Comparison of ENCODE assay signal across 9 mouse cellular contexts in genomic region chr9:77802461-77802860, GRCm38 (mm10). TPM values are rescaled to one million over a fixed set of nuclear protein-coding genes. Genes with fewer than 3 reads are reported as not detected.
DNase-seq lines count a peak whose midpoint lies in the region; ATAC-seq and TF ChIP-seq lines count a peak whose summit lies in the region.
"Had no signal": no experiment of that assay in that cellular context is flagged by ENCODE, and none has a peak within 500 bp of the region (broad histone marks: within the 10 kb centered on the region; RNA-seq: fewer than 3 reads in every experiment).

No protein-coding gene starts in this region.

- peak; percentile 21 for DNase-seq in heart, postnatal 0 days (ENCODE audit: low spot score)
- no peak for DNase-seq in heart, adult 9 months (ENCODE audit: low spot score in 2 of 2)
- peak; percentile 39 for DNase-seq in ovary, postnatal 36 days (ENCODE audit: low spot score)
- DNase-seq in ovary, adult 18-20 months (ENCODE audit: low spot score), result no peak
- peak; percentile 38 for DNase-seq in adrenal gland, adult 2 months
- peak; percentile 27 to 46 for DNase-seq in layer of hippocampus, postnatal 10 days (ENCODE audit: low spot score in 2 of 2)
- DNase-seq in retina, postnatal 7 days (ENCODE audit: low read depth, low spot score), result peak; percentile 24

- no peaks in the 10 kb centered on the region for H3K9me3 ChIP-seq in heart, postnatal 0 days (replicated peaks; ENCODE audit: control insufficient read depth, low read length)
- H3K9me3 ChIP-seq in forebrain, embryonic 15.5 days, result no peaks in the 10 kb centered on the region
- H3K9me3 ChIP-seq: embryonic facial prominence, embryonic 13.5 days had no signal

- no peak overlapping the region for H3K9ac ChIP-seq in heart, postnatal 0 days (replicated peaks; ENCODE audit: low read depth, low read length)
- no peak overlapping the region for H3K9ac ChIP-seq in forebrain, embryonic 15.5 days (replicated peaks)
- H3K9ac ChIP-seq: embryonic facial prominence, embryonic 13.5 days had no signal

- H3K27ac ChIP-seq in heart, postnatal 0 days (ENCODE audit: low read depth), result no peak overlapping the region
- H3K27ac ChIP-seq in forebrain, embryonic 15.5 days (replicated peaks), result no peak overlapping the region
- H3K27ac ChIP-seq: embryonic facial prominence, embryonic 13.5 days had no signal

- TF ChIP-seq EP300 in heart, postnatal 0 days (IDR thresholded peaks at IDR 0.05; ENCODE audit: low read depth), result no peak

- no peaks in the 10 kb centered on the region for H3K27me3 ChIP-seq in heart, postnatal 0 days (ENCODE audit: control insufficient read depth, insufficient read depth, low read length)
- H3K27me3 ChIP-seq in forebrain, embryonic 15.5 days, result no peaks in the 10 kb centered on the region
- H3K27me3 ChIP-seq: embryonic facial prominence, embryonic 13.5 days had no signal

- ATAC-seq in heart, postnatal 0 days (ENCODE audit: insufficient read depth, low read depth), result no peak
- no peak for ATAC-seq in forebrain, embryonic 15.5 days (replicated peaks)

- no peak overlapping the region for H3K4me3 ChIP-seq in heart, postnatal 0 days (ENCODE audit: low read depth, low read length)
- no peak overlapping the region for H3K4me3 ChIP-seq in forebrain, embryonic 15.5 days
- H3K4me3 ChIP-seq: embryonic facial prominence, embryonic 13.5 days had no signal

- 55% methylated on average over 7 of the region's 7 CpGs for WGBS in heart, postnatal 0 days
- 53% methylated on average over 7 of the region's 7 CpGs for WGBS in forebrain, embryonic 15.5 days

- H3K4me1 ChIP-seq in heart, postnatal 0 days (ENCODE audit: control insufficient read depth, insufficient read depth), result no peaks in the 10 kb centered on the region
- peaks cover 12% of the 10 kb centered on the region for H3K4me1 ChIP-seq in forebrain, embryonic 15.5 days

- peak; percentile 55 for TF ChIP-seq CTCF in heart, postnatal 0 days (IDR thresholded peaks at IDR 0.05; ENCODE audit: low read depth)

- H3K36me3 ChIP-seq in heart, postnatal 0 days (replicated peaks; ENCODE audit: control insufficient read depth, insufficient read depth, low read length), result no peaks in the 10 kb centered on the region
- no peaks in the 10 kb centered on the region for H3K36me3 ChIP-seq in forebrain, embryonic 15.5 days
- H3K36me3 ChIP-seq: embryonic facial prominence, embryonic 13.5 days had no signal

- no peak overlapping the region for H3K4me2 ChIP-seq in heart, postnatal 0 days (ENCODE audit: low read depth, low read length)
- H3K4me2 ChIP-seq in forebrain, embryonic 15.5 days (replicated peaks), result no peak overlapping the region
- H3K4me2 ChIP-seq: embryonic facial prominence, embryonic 13.5 days had no signal

RNA-seq across cellular contexts. Expression of gene Gclc, which starts 48.1 kb away (rescaled TPM):
- total RNA-seq in heart, postnatal 0 days (2014; rRNA removed; ENCODE audit: low replicate concordance), result 9.2 and 12.5 TPM in 2 replicates
- polyA plus RNA-seq in heart, postnatal 0 days (2015; fragmentation: Nextera tagmentation; extraction: Ambion mirVana), result 3.9 and 4.6 TPM in 2 replicates
- total RNA-seq in adrenal gland, adult 2 months (2021), result 10 to 100 TPM; 35.8 to 44.5 TPM
- 13.3 and 14.5 TPM in 2 replicates for polyA plus RNA-seq in adrenal gland, adult 2 months (2012; rRNA removed)
- total RNA-seq in layer of hippocampus, postnatal 10 days (2021), result 10 to 100 TPM; 35.7 to 36.0 TPM
- polyA plus RNA-seq in forebrain, embryonic 15.5 days (2015; fragmentation: Nextera tagmentation; extraction: Ambion mirVana), result 17.1 and 18.7 TPM in 2 replicates

Comparison
In these comparisons a context has a peak if more than half of its experiments do, and no peak if none do; other contexts are left out.
1. DNase-seq: peak in heart, postnatal 0 days (single experiment), ovary, postnatal 36 days (single experiment), adrenal gland, adult 2 months (single experiment), layer of hippocampus, postnatal 10 days (2 of 2) and retina, postnatal 7 days (single experiment); none in heart, adult 9 months (0 of 2) and ovary, adult 18-20 months (single experiment).